Mouse (Mus musculus) spleen, postnatal 10 days (tissue): ENCODE measurements around the gene Slc11a1.

Source experiments
- DNase-seq, 2 experiments: peaks; one replicate each; pipeline ENCODE4 v3.0.0; 2021 to 2022; ENCODE audit warnings: low spot score in 2 of 2

Slc11a1 gene

GRCm38 (mm10) chr1:74408589-74409504 lies 33.9 kb downstream of the Slc11a1 start, which contains the start of gene Vil1:
Vil1 (plus strand) TSS chr1:74409376.
- DNase-seq = no peak

GRCm38 (mm10) chr1:74411753-74412325 lies 36.8 kb downstream of the Slc11a1 start:
- DNase-seq = no peak

- no peak for DNase-seq
Observed at GRCm38 (mm10) chr1:74412711-74413110, 37.7 kb downstream of the Slc11a1 start.

GRCm38 (mm10) chr1:74415143-74415542 lies 40.1 kb downstream of the Slc11a1 start:
- peak in 1 of 2 experiments; percentile 61 for DNase-seq

- no peak for DNase-seq
Observed at GRCm38 (mm10) chr1:74418747-74419439, 43.9 kb downstream of the Slc11a1 start.

GRCm38 (mm10) chr1:74419440-74419794 lies 44.4 kb downstream of the Slc11a1 start:
- no peak for DNase-seq

GRCm38 (mm10) chr1:74423147-74423546 lies 48.2 kb downstream of the Slc11a1 start:
- no peak for DNase-seq

GRCm38 (mm10) chr1:74425845-74426244 lies 50.9 kb downstream of the Slc11a1 start:
- DNase-seq = no peak

GRCm38 (mm10) chr1:74433220-74433619 lies 58.2 kb downstream of the Slc11a1 start:
- no peak for DNase-seq

GRCm38 (mm10) chr1:74434596-74434995 lies 59.6 kb downstream of the Slc11a1 start:
- DNase-seq = no peak

- peak in 1 of 2 experiments; percentile 32 for DNase-seq
Observed at GRCm38 (mm10) chr1:74435563-74435962, 60.6 kb downstream of the Slc11a1 start.
